Mouse (Mus musculus): Measurements from ENCODE around the gene Prmt1.

- TF ChIP-seq MAX (IDR thresholded peaks at IDR 0.05) (peak; percentile 54), CTCF (IDR thresholded peaks at IDR 0.05; ENCODE audit: control insufficient read depth, insufficient read depth, insufficient read length) (no peak), FOSL1 (IDR thresholded peaks at IDR 0.05; ENCODE audit: insufficient read depth, low read length, poor library complexity, severe bottlenecking) (no peak), USF1 (IDR thresholded peaks at IDR 0.05; ENCODE audit: low read depth) (no peak), MYOD1 (IDR thresholded peaks at IDR 0.05; ENCODE audit: control insufficient read depth, insufficient read length, low read depth) (no peak)
Observed at GRCm38 (mm10) chr7:44986879-44987718, 731 bp upstream of the Prmt1 start.

All from C2C12 (cell line).